Mouse (Mus musculus) C2C12 (cell line): ENCODE results near the gene Cdh5.

Experiments
- CEBPB ChIP-seq: IDR thresholded peaks from one replicate; pipeline ENCODE4 v1.6.1; 2011; ENCODE audit warnings: low read depth, mild to moderate bottlenecking, control low read depth, moderate library complexity
- CTCF ChIP-seq: IDR thresholded peaks from one replicate; pipeline ENCODE4 v1.5.1; 2011; ENCODE audit not compliant: control insufficient read depth, insufficient read depth, insufficient read length
- MYOD1 ChIP-seq: IDR thresholded peaks from one replicate; pipeline ENCODE4 v1.6.1; 2011; ENCODE audit warnings: low read depth; ENCODE audit not compliant: control insufficient read depth, insufficient read length
- MYOG ChIP-seq: IDR thresholded peaks from one replicate; pipeline ENCODE4 v1.6.1; 2011; ENCODE audit not compliant: control insufficient read depth, insufficient read length; ENCODE audit errors: extremely low read depth
- USF1 ChIP-seq: IDR thresholded peaks from one replicate; pipeline ENCODE4 v1.6.1; 2011; ENCODE audit warnings: low read depth, mild to moderate bottlenecking, control low read depth, moderate library complexity

- no peak for TF ChIP-seq CTCF
- TF ChIP-seq CEBPB, result no peak
- TF ChIP-seq USF1, result no peak
- TF ChIP-seq MYOG, result no peak
- no peak for TF ChIP-seq MYOD1
Observed at GRCm38 (mm10) chr8:104177054-104177453, 75.6 kb downstream of the Cdh5 start.
